In genomic region chr13:29781332-29781731, GRCm38 (mm10) we compare ENCODE assay signal across 13 mouse cellular contexts.
A peak's percentile ranks its signal among the peaks of the same experiment; 100 is the strongest.
DNase-seq lines count a peak whose midpoint lies in the region; ATAC-seq and TF ChIP-seq lines count a peak whose summit lies in the region.
"Had no signal": no experiment of that assay in that cellular context is flagged by ENCODE, and none has a peak within 500 bp of the region (broad histone marks: within the 10 kb centered on the region; RNA-seq: fewer than 3 reads in every experiment).

No protein-coding gene starts in this region.

- H3K4me2 ChIP-seq in kidney, embryonic 14.5 days (replicated peaks; ENCODE audit: low read depth, low read length): no peak overlapping the region
- H3K4me2 ChIP-seq in liver, postnatal 0 days (ENCODE audit: low read depth, low read length): no peak overlapping the region
- H3K4me2 ChIP-seq: liver, embryonic 12.5 days; midbrain, embryonic 15.5 days had no signal

- H3K27ac ChIP-seq in kidney, embryonic 14.5 days (ENCODE audit: low read depth, low read length): peak overlapping the region; percentile 6; the same call in 1 of the 2 replicates
- no peak overlapping the region for H3K27ac ChIP-seq in liver, postnatal 0 days (ENCODE audit: low read depth)
- H3K27ac ChIP-seq: hindbrain, embryonic 10.5 days; liver, embryonic 12.5 days; midbrain, embryonic 15.5 days had no signal

- H3K9ac ChIP-seq in kidney, embryonic 14.5 days (ENCODE audit: low read depth, low read length): no peak overlapping the region
- no peak overlapping the region for H3K9ac ChIP-seq in liver, postnatal 0 days (replicated peaks)
- H3K9ac ChIP-seq: liver, embryonic 12.5 days; midbrain, embryonic 15.5 days had no signal

- 86% methylated on average over 4 of the region's 4 CpGs for WGBS in kidney, embryonic 14.5 days
- 86% methylated on average over 4 of the region's 4 CpGs for WGBS in liver, postnatal 0 days (ENCODE audit: insufficient replicate concordance)

- no peak overlapping the region for H3K4me3 ChIP-seq in kidney, embryonic 14.5 days (ENCODE audit: low read length)
- no peak overlapping the region for H3K4me3 ChIP-seq in liver, postnatal 0 days (ENCODE audit: low read depth, low read length)
- H3K4me3 ChIP-seq: hindbrain, embryonic 10.5 days; liver, embryonic 12.5 days; midbrain, embryonic 15.5 days had no signal

- H3K27me3 ChIP-seq in kidney, embryonic 14.5 days (ENCODE audit: control insufficient read depth, insufficient read depth, low read length): no peaks in the 10 kb centered on the region
- H3K27me3 ChIP-seq in liver, postnatal 0 days (ENCODE audit: insufficient read depth, low read length): no peaks in the 10 kb centered on the region
- H3K27me3 ChIP-seq: liver, embryonic 12.5 days; midbrain, embryonic 15.5 days had no signal

- no peak for ATAC-seq in kidney, embryonic 14.5 days (ENCODE audit: low FRiP score, low TSS enrichment)
- ATAC-seq in liver, postnatal 0 days: no peak
- ATAC-seq: forebrain, embryonic 16.5 days; liver, embryonic 12.5 days; midbrain, embryonic 15.5 days had no signal

- no peaks in the 10 kb centered on the region for H3K9me3 ChIP-seq in kidney, embryonic 14.5 days (ENCODE audit: control insufficient read depth, low read length)
- no peaks in the 10 kb centered on the region for H3K9me3 ChIP-seq in liver, postnatal 0 days (ENCODE audit: low read length)
- H3K9me3 ChIP-seq: hindbrain, embryonic 10.5 days; liver, embryonic 12.5 days; midbrain, embryonic 15.5 days had no signal

- H3K36me3 ChIP-seq in kidney, embryonic 14.5 days (ENCODE audit: control insufficient read depth, insufficient read depth, low read length): no peaks in the 10 kb centered on the region
- no peaks in the 10 kb centered on the region for H3K36me3 ChIP-seq in liver, postnatal 0 days (replicated peaks; ENCODE audit: insufficient read depth, low read length)
- H3K36me3 ChIP-seq: hindbrain, embryonic 10.5 days; liver, embryonic 12.5 days; midbrain, embryonic 15.5 days had no signal

- TF ChIP-seq CTCF in liver, postnatal 0 days (IDR thresholded peaks at IDR 0.05; ENCODE audit: low read depth): no peak

- TF ChIP-seq EP300 in liver, postnatal 0 days (IDR thresholded peaks at IDR 0.05; ENCODE audit: low read depth): no peak

- DNase-seq in kidney, postnatal 25 days: no peak
- DNase-seq in Muller cell, postnatal 12 days (ENCODE audit: inconsistent ontology term): peak; percentile 21
- DNase-seq in adipocyte (ENCODE audit: low spot score): peak; percentile 12
- DNase-seq in lung, postnatal 25 days (ENCODE audit: low spot score): peak; percentile 39
- no peak for DNase-seq in liver, postnatal 0 days
- no peak for DNase-seq in frontal cortex, postnatal 10 days (ENCODE audit: low spot score in 2 of 2)
- DNase-seq: layer of hippocampus, adult 9-11 months; right cerebral cortex, postnatal 4 days had no signal

- H3K4me1 ChIP-seq in kidney, embryonic 14.5 days (ENCODE audit: control insufficient read depth, insufficient read depth, low read length): peaks cover 9% of the 10 kb centered on the region; the same call in 1 of the 2 replicates
- peaks cover 3% of the 10 kb centered on the region for H3K4me1 ChIP-seq in liver, postnatal 0 days (ENCODE audit: insufficient read depth)
- H3K4me1 ChIP-seq: liver, embryonic 12.5 days; midbrain, embryonic 15.5 days had no signal

Comparison
In these comparisons a context has a peak if more than half of its experiments do, and no peak if none do; other contexts are left out.
1. DNase-seq: peak in Muller cell, postnatal 12 days (single experiment), adipocyte (single experiment) and lung, postnatal 25 days (single experiment); none in kidney, postnatal 25 days (0 of 2), liver, postnatal 0 days (single experiment) and frontal cortex, postnatal 10 days (0 of 2).